Mouse (Mus musculus): ENCODE results near the gene Yeats2. TPM values are rescaled to one million over a fixed set of nuclear protein-coding genes. Genes with fewer than 3 reads are reported as not detected.

Yeats2 gene
- total RNA-seq, 2 experiments from 2014 or later: 18.1 to 29.7 TPM

Other genes starting within 250 kb of the Yeats2 start
- 1 to 10 TPM; 3.3 to 5.4 TPM for gene Klhl6, start 158.0 kb upstream of the Yeats2 start, total RNA-seq (2021)
- gene Klhl24, start 43.5 kb upstream of the Yeats2 start, total RNA-seq (2021): 100 to 1,000 TPM; 189 to 190 TPM
- gene Map6d1, start 100.3 kb downstream of the Yeats2 start, total RNA-seq (2021): 1 to 10 TPM; 1.3 to 1.8 TPM
- gene Parl, start 161.3 kb downstream of the Yeats2 start, total RNA-seq (2021): 10 to 100 TPM; 83.2 to 83.4 TPM
- gene Cyp2ab1, start 184.3 kb downstream of the Yeats2 start, total RNA-seq (2021): not detected